Mouse (Mus musculus): ENCODE measurements around the gene Kl. TPM values are rescaled to one million over a fixed set of nuclear protein-coding genes. Genes with fewer than 3 reads are reported as not detected.

The Kl gene
- polyA plus RNA-seq, 1 experiment from 2014 or later, result not detected

GRCm38 (mm10) chr5:151018450-151018849, 66.0 kb downstream of the Kl start:
- ATAC-seq (replicated peaks; ENCODE audit: low FRiP score, low TSS enrichment, low read depth) (no peak), DNase-seq (ENCODE audit: low spot score) (no peak)
- H3K36me3 ChIP-seq (ENCODE audit: control insufficient read depth, insufficient read depth, low read length), result no peaks in the 10 kb centered on the region
- no peak overlapping the region for H3K4me2 ChIP-seq (ENCODE audit: low read length)
- H3K4me3 ChIP-seq (ENCODE audit: low read depth, low read length), result no peak overlapping the region
- no peak overlapping the region for H3K27ac ChIP-seq (ENCODE audit: low read depth)
- H3K27me3 ChIP-seq (replicated peaks; ENCODE audit: control insufficient read depth, insufficient read depth, low read length), result no peaks in the 10 kb centered on the region
- H3K9ac ChIP-seq (ENCODE audit: low read length), result no peak overlapping the region
- H3K9me3 ChIP-seq (ENCODE audit: control insufficient read depth, low read length), result 0 out of 2 replicates have a peak, but pooled peaks cover 3% of the 10 kb centered on the region
- 83% methylated on average over 5 of the region's 5 CpGs for WGBS
- peaks cover 19% of the 10 kb centered on the region for H3K4me1 ChIP-seq (replicated peaks; ENCODE audit: control insufficient read depth, insufficient read depth, low read length)

GRCm38 (mm10) chr5:151018959-151019358, 66.6 kb downstream of the Kl start:
- Histone ChIP-seq H3K27ac (ENCODE audit: low read depth) (no peak overlapping the region), H3K9ac (ENCODE audit: low read length) (no peak overlapping the region), H3K9me3 (ENCODE audit: control insufficient read depth, low read length) (0 out of 2 replicates have a peak, but pooled peaks cover 3% of the 10 kb centered on the region), H3K4me2 (ENCODE audit: low read length) (no peak overlapping the region), H3K27me3 (replicated peaks; ENCODE audit: control insufficient read depth, insufficient read depth, low read length) (no peaks in the 10 kb centered on the region), H3K4me3 (ENCODE audit: low read depth, low read length) (no peak overlapping the region), H3K36me3 (ENCODE audit: control insufficient read depth, insufficient read depth, low read length) (no peaks in the 10 kb centered on the region), H3K4me1 (replicated peaks; ENCODE audit: control insufficient read depth, insufficient read depth, low read length) (peaks cover 19% of the 10 kb centered on the region)
- WGBS, result 36% methylated on average over 5 of the region's 5 CpGs
- ATAC-seq (replicated peaks; ENCODE audit: low FRiP score, low TSS enrichment, low read depth), result no peak
- no peak for DNase-seq (ENCODE audit: low spot score)

DNA sequence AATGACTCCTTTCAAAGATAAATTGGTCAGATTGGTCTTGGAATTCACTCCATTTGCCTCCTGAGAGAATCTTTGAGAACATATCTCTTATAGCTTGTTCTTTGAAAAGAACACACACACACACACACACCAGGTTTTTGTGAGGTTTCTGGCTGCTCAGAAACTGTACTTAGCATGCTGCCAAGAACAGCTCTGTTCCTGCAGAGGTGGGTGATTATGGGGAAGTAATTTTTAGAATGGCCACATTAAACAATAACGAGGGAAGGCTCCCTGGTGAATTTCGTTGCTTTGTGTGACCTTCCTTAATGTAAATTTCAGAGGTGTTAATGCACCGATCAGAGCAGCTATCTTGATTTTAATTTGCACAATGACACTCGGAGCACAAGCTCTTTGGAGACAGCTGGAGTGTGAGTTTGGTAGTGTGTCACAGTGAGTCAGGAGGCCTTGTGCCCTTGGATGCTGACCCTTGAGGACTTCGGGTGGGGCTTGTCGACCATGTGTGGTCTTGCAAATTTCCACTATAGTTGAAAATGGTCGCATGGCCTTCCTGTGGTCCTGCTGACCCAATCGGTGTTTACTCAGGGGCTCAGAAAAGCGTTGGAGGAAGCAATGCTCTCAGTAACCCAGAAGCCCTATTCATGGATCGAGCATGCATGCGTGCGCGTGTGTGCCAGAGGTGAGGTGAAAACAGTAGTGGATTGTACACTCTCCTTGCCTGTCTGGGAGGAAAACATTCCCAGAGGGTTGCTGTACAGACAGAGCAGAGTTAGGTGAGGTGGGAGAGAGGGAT, 67.8 kb downstream of the Kl start:
- Histone ChIP-seq H3K9ac (ENCODE audit: low read length) (no peak overlapping the region), H3K4me3 (ENCODE audit: low read depth, low read length) (no peak overlapping the region), H3K9me3 (ENCODE audit: control insufficient read depth, low read length) (no peaks in the 10 kb centered on the region), H3K27me3 (replicated peaks; ENCODE audit: control insufficient read depth, insufficient read depth, low read length) (no peaks in the 10 kb centered on the region), H3K4me2 (ENCODE audit: low read length) (no peak overlapping the region), H3K4me1 (replicated peaks; ENCODE audit: control insufficient read depth, insufficient read depth, low read length) (peaks cover 19% of the 10 kb centered on the region), H3K27ac (ENCODE audit: low read depth) (no peak overlapping the region), H3K36me3 (ENCODE audit: control insufficient read depth, insufficient read depth, low read length) (no peaks in the 10 kb centered on the region)
- 74% methylated on average over 13 of the region's 13 CpGs for WGBS
- no peak for ATAC-seq (replicated peaks; ENCODE audit: low FRiP score, low TSS enrichment, low read depth)
- no peak for DNase-seq (ENCODE audit: low spot score)

DNA sequence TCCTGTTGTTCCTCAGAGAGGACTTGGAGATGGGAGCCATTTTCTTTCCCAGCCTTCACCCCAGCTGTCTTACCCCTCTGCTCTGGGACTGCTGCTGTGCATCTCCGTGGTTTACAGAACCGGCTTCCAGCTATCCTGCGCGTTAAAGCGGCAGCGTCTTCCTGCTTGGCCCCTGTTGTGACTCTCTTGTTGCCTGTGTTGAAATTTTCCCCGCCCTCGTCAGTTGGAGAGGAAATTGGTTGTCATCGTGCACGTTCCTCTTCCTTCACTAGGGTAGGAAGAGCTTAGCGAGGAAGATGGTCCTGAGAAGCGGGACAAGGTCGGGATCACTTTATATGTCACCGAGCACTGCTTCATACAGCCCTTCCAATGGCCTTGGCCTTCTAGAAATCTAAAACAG, 68.4 kb downstream of the Kl start:
- no peaks in the 10 kb centered on the region for H3K36me3 ChIP-seq (ENCODE audit: control insufficient read depth, insufficient read depth, low read length)
- H3K27ac ChIP-seq (ENCODE audit: low read depth), result no peak overlapping the region
- DNase-seq (ENCODE audit: low spot score) (no peak), ATAC-seq (replicated peaks; ENCODE audit: low FRiP score, low TSS enrichment, low read depth) (no peak)
- H3K4me3 ChIP-seq (ENCODE audit: low read depth, low read length), result no peak overlapping the region
- no peaks in the 10 kb centered on the region for H3K9me3 ChIP-seq (ENCODE audit: control insufficient read depth, low read length)
- 76% methylated on average over 14 of the region's 14 CpGs for WGBS
- H3K9ac ChIP-seq (ENCODE audit: low read length), result no peak overlapping the region
- no peak overlapping the region for H3K4me2 ChIP-seq (ENCODE audit: low read length)
- H3K27me3 ChIP-seq (replicated peaks; ENCODE audit: control insufficient read depth, insufficient read depth, low read length), result no peaks in the 10 kb centered on the region
- peaks cover 19% of the 10 kb centered on the region for H3K4me1 ChIP-seq (replicated peaks; ENCODE audit: control insufficient read depth, insufficient read depth, low read length)

- H3K27me3 ChIP-seq (replicated peaks; ENCODE audit: control insufficient read depth, insufficient read depth, low read length), result no peaks in the 10 kb centered on the region
- DNase-seq (ENCODE audit: low spot score) (no peak), ATAC-seq (replicated peaks; ENCODE audit: low FRiP score, low TSS enrichment, low read depth) (no peak)
- H3K9me3 ChIP-seq (ENCODE audit: control insufficient read depth, low read length), result no peaks in the 10 kb centered on the region
- H3K4me2 ChIP-seq (ENCODE audit: low read length), result no peak overlapping the region
- H3K27ac ChIP-seq (ENCODE audit: low read depth), result no peak overlapping the region
- WGBS, result 79% methylated on average over 7 of the region's 7 CpGs
- no peak overlapping the region for H3K4me3 ChIP-seq (ENCODE audit: low read depth, low read length)
- no peak overlapping the region for H3K9ac ChIP-seq (ENCODE audit: low read length)
- H3K4me1 ChIP-seq (replicated peaks; ENCODE audit: control insufficient read depth, insufficient read depth, low read length), result peaks cover 19% of the 10 kb centered on the region
- H3K36me3 ChIP-seq (ENCODE audit: control insufficient read depth, insufficient read depth, low read length), result no peaks in the 10 kb centered on the region
Observed at GRCm38 (mm10) chr5:151022026-151022425, 69.6 kb downstream of the Kl start.

- no peak overlapping the region for H3K4me3 ChIP-seq (ENCODE audit: low read depth, low read length)
- ATAC-seq (replicated peaks; ENCODE audit: low FRiP score, low TSS enrichment, low read depth), result no peak
- DNase-seq (ENCODE audit: low spot score), result no peak
- H3K27me3 ChIP-seq (replicated peaks; ENCODE audit: control insufficient read depth, insufficient read depth, low read length), result no peaks in the 10 kb centered on the region
- H3K9me3 ChIP-seq (ENCODE audit: control insufficient read depth, low read length), result no peaks in the 10 kb centered on the region
- H3K4me2 ChIP-seq (ENCODE audit: low read length), result peak overlapping the region; percentile 18; the same call in 1 of the 2 replicates
- H3K9ac ChIP-seq (ENCODE audit: low read length), result no peak overlapping the region
- H3K4me1 ChIP-seq (replicated peaks; ENCODE audit: control insufficient read depth, insufficient read depth, low read length), result peaks cover 19% of the 10 kb centered on the region
- H3K27ac ChIP-seq (ENCODE audit: low read depth), result peak overlapping the region; percentile 45
- 12% methylated on average over 1 of the region's 1 CpGs for WGBS
- H3K36me3 ChIP-seq (ENCODE audit: control insufficient read depth, insufficient read depth, low read length), result no peaks in the 10 kb centered on the region
Observed at GRCm38 (mm10) chr5:151022939-151023338, 70.5 kb downstream of the Kl start.

DNA sequence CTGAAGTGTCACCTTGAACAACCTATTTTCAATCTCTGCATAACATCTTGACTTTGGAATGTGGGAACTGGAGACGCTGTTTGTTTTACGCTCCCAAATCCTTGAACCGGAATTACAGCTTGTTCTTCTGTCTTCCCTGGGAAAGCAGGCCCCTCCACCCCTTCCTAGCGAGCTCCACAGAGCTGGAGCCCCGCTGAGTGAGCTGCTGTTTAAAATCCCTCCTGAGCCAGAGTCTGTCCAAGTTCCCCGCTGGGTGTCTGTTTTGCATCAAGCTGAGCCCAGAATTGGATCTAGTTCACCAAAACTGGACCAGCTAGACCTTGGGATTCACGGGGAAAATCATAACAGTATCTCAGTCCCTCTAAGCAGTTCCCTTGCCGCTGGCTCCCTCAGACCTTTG, 71.1 kb downstream of the Kl start:
- ATAC-seq (replicated peaks; ENCODE audit: low FRiP score, low TSS enrichment, low read depth), result peak; percentile 53
- H3K27ac ChIP-seq (ENCODE audit: low read depth), result peak overlapping the region; percentile 45
- H3K27me3 ChIP-seq (replicated peaks; ENCODE audit: control insufficient read depth, insufficient read depth, low read length), result no peaks in the 10 kb centered on the region
- peak; percentile 75 for DNase-seq (ENCODE audit: low spot score)
- H3K9ac ChIP-seq (ENCODE audit: low read length), result no peak overlapping the region
- H3K9me3 ChIP-seq (ENCODE audit: control insufficient read depth, low read length), result no peaks in the 10 kb centered on the region
- 4% methylated on average over 8 of the region's 8 CpGs for WGBS
- H3K4me3 ChIP-seq (ENCODE audit: low read depth, low read length), result no peak overlapping the region
- H3K36me3 ChIP-seq (ENCODE audit: control insufficient read depth, insufficient read depth, low read length), result no peaks in the 10 kb centered on the region
- peaks cover 19% of the 10 kb centered on the region for H3K4me1 ChIP-seq (replicated peaks; ENCODE audit: control insufficient read depth, insufficient read depth, low read length)
- H3K4me2 ChIP-seq (ENCODE audit: low read length), result peak overlapping the region; percentile 18

GRCm38 (mm10) chr5:151024483-151024882, 72.1 kb downstream of the Kl start:
- ATAC-seq (replicated peaks; ENCODE audit: low FRiP score, low TSS enrichment, low read depth) (no peak), DNase-seq (ENCODE audit: low spot score) (no peak)
- H3K9ac ChIP-seq (ENCODE audit: low read length), result no peak overlapping the region
- no peaks in the 10 kb centered on the region for H3K36me3 ChIP-seq (ENCODE audit: control insufficient read depth, insufficient read depth, low read length)
- 75% methylated on average over 2 of the region's 2 CpGs for WGBS
- no peak overlapping the region for H3K4me2 ChIP-seq (ENCODE audit: low read length)
- H3K27me3 ChIP-seq (replicated peaks; ENCODE audit: control insufficient read depth, insufficient read depth, low read length), result no peaks in the 10 kb centered on the region
- no peaks in the 10 kb centered on the region for H3K9me3 ChIP-seq (ENCODE audit: control insufficient read depth, low read length)
- peak overlapping the region; percentile 45 for H3K27ac ChIP-seq (ENCODE audit: low read depth)
- no peak overlapping the region for H3K4me3 ChIP-seq (ENCODE audit: low read depth, low read length)
- H3K4me1 ChIP-seq (replicated peaks; ENCODE audit: control insufficient read depth, insufficient read depth, low read length), result peaks cover 15% of the 10 kb centered on the region

DNA sequence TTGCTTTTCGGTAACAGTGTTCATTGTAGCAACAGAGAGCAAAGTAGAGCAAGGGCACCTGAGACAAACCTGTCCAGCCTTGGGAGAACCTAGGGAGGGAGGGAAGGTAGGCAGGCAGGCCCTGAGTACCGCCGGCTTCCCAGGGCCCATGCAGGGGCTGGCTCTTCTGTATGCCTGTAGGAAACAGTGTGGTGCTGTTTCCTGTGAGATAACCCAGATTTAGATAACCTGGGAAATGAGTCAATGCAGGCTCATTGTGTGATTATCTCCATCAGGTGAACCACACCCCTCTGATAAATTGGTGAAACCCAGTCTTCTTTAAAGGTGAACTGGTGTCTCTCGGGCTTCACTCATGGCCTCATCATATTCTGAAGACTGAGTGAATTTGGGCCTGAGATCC, 73.7 kb downstream of the Kl start:
- ATAC-seq (replicated peaks; ENCODE audit: low FRiP score, low TSS enrichment, low read depth) (no peak), DNase-seq (ENCODE audit: low spot score) (no peak)
- no peak overlapping the region for H3K4me3 ChIP-seq (ENCODE audit: low read depth, low read length)
- WGBS, result 86% methylated on average over 4 of the region's 4 CpGs
- H3K27ac ChIP-seq (ENCODE audit: low read depth), result no peak overlapping the region
- no peak overlapping the region for H3K4me2 ChIP-seq (ENCODE audit: low read length)
- H3K27me3 ChIP-seq (replicated peaks; ENCODE audit: control insufficient read depth, insufficient read depth, low read length), result no peaks in the 10 kb centered on the region
- H3K36me3 ChIP-seq (ENCODE audit: control insufficient read depth, insufficient read depth, low read length), result no peaks in the 10 kb centered on the region
- no peak overlapping the region for H3K9ac ChIP-seq (ENCODE audit: low read length)
- H3K4me1 ChIP-seq (replicated peaks; ENCODE audit: control insufficient read depth, insufficient read depth, low read length), result peaks cover 9% of the 10 kb centered on the region
- H3K9me3 ChIP-seq (ENCODE audit: control insufficient read depth, low read length), result no peaks in the 10 kb centered on the region
